Mouse (Mus musculus) thymus, adult 2 months (tissue): Measurements from ENCODE around the gene Gm28036. TPM values are rescaled to one million over a fixed set of nuclear protein-coding genes. Genes with fewer than 3 reads are reported as not detected.

Source experiments
- DNase-seq: peaks from one replicate; pipeline ENCODE4 v3.0.0; 2021
- H3K27ac ChIP-seq: fragments of 200-500 bp; 2 replicates; pipeline ENCODE4 v1.5.1; 2012; ENCODE audit warnings: low read length, control low read depth; ENCODE audit not compliant: control insufficient read depth, insufficient read depth
- H3K27me3 ChIP-seq: fragments of 200-500 bp; 2 replicates; pipeline ENCODE4 v1.6.1; 2012; ENCODE audit warnings: mild to moderate bottlenecking, low read length, moderate library complexity, mixed read lengths; ENCODE audit not compliant: control insufficient read depth, insufficient read depth
- H3K36me3 ChIP-seq: fragments of 200-500 bp; 2 replicates; pipeline ENCODE4 v1.6.1; 2012; ENCODE audit warnings: mild to moderate bottlenecking, low read length, moderate library complexity; ENCODE audit not compliant: control insufficient read depth, insufficient read depth
- H3K4me1 ChIP-seq: fragments of 200-500 bp; replicated peaks from 2 replicates; pipeline ENCODE4 v1.6.1; 2012; ENCODE audit warnings: low read length; ENCODE audit not compliant: control insufficient read depth, insufficient read depth
- H3K4me3 ChIP-seq: fragments of 200-500 bp; 2 replicates; pipeline ENCODE4 v1.5.1; 2012; ENCODE audit warnings: mild to moderate bottlenecking, low read length, control low read depth, moderate library complexity; ENCODE audit not compliant: control insufficient read depth, insufficient read depth
- CTCF ChIP-seq: fragments of 200-500 bp; IDR thresholded peaks from 2 replicates; pipeline ENCODE4 v1.5.1; 2012; ENCODE audit warnings: mild to moderate bottlenecking, control low read depth, low read length, moderate library complexity, borderline replicate concordance; ENCODE audit not compliant: control insufficient read depth, poor library complexity, insufficient read depth; ENCODE audit errors: extremely low read depth
- POLR2A ChIP-seq: fragments of 200-500 bp; IDR thresholded peaks from 2 replicates; pipeline ENCODE4 v1.6.1; 2012; ENCODE audit warnings: mild to moderate bottlenecking, low read length, control low read depth, moderate library complexity; ENCODE audit not compliant: control insufficient read depth, poor library complexity, insufficient read depth; ENCODE audit errors: extremely low read depth
- WGBS: fragments of 180-500 bp; shearing (Covaris S2); methylation state at CpG from one replicate; pipeline ENCODE4 v1.1.7; 2018; 5-methylcytosine and 5-hydroxymethylcytosine counted together
- polyA plus RNA-seq: library from polyadenylated mRNA; depleted of rRNA; stranded (reverse); fragments of >200 nt; gene quantifications from 2 replicates; pipeline ENCODE4 v1.2.3, GENCODE M21; 2012; rRNA removed

Gm28036 gene
- polyA plus RNA-seq = 7.1 and 7.5 TPM in 2 replicates

- no peak within 1 kb of the TSS for H3K4me3 ChIP-seq
- 98% methylated on average over 5 of the region's 5 CpGs for WGBS
- H3K27ac ChIP-seq = no peak within 1 kb of the TSS
- H3K36me3 ChIP-seq = peaks cover 6% of the 10 kb centered on the region
- DNase-seq = no peak
- TF ChIP-seq POLR2A (no peak), CTCF (no peak)
- H3K4me1 ChIP-seq = no peaks in the 10 kb centered on the region
- no peaks in the 10 kb centered on the region for H3K27me3 ChIP-seq
Measured at GRCm38 (mm10) chr2:156126992-156127391, at the start of gene Gm28036. TSS of gene Gm28036 (minus strand) at chr2:156127092.

- Histone ChIP-seq H3K4me1 (no peaks in the 10 kb centered on the region), H3K27ac (no peak overlapping the region), H3K27me3 (no peaks in the 10 kb centered on the region), H3K36me3 (peaks cover 100% of the 10 kb centered on the region), H3K4me3 (no peak overlapping the region)
- DNase-seq = no peak
- WGBS = 97% methylated on average over 5 of the region's 5 CpGs
- no peak for TF ChIP-seq POLR2A
- no peak for TF ChIP-seq CTCF
Measured at GRCm38 (mm10) chr2:156166557-156166956, 39.7 kb upstream of the Gm28036 start.

GRCm38 (mm10) chr2:156165478-156165877 lies 38.6 kb upstream of the Gm28036 start:
- Histone ChIP-seq H3K27me3 (no peaks in the 10 kb centered on the region), H3K27ac (no peak overlapping the region), H3K4me1 (no peaks in the 10 kb centered on the region), H3K36me3 (peaks cover 100% of the 10 kb centered on the region), H3K4me3 (no peak overlapping the region)
- no peak for DNase-seq
- 98% methylated on average over 1 of the region's 1 CpGs for WGBS
- TF ChIP-seq POLR2A (no peak), CTCF (no peak)

- no peak for DNase-seq
- no peak overlapping the region for H3K4me3 ChIP-seq
- no peaks in the 10 kb centered on the region for H3K27me3 ChIP-seq
- no peak for TF ChIP-seq CTCF
- no peak for TF ChIP-seq POLR2A
- no peaks in the 10 kb centered on the region for H3K4me1 ChIP-seq
- peaks cover 99% of the 10 kb centered on the region for H3K36me3 ChIP-seq
- no peak overlapping the region for H3K27ac ChIP-seq
Measured at GRCm38 (mm10) chr2:156151538-156151937, 24.6 kb upstream of the Gm28036 start.

- 96% methylated on average over 3 of the region's 3 CpGs for WGBS
- Histone ChIP-seq H3K27me3 (no peaks in the 10 kb centered on the region), H3K4me1 (peaks cover 3% of the 10 kb centered on the region), H3K36me3 (peaks cover 60% of the 10 kb centered on the region), H3K4me3 (no peak overlapping the region), H3K27ac (no peak overlapping the region)
- TF ChIP-seq POLR2A (no peak), CTCF (no peak)
- no peak for DNase-seq
Measured at GRCm38 (mm10) chr2:156147316-156147915, 20.5 kb upstream of the Gm28036 start.

- Histone ChIP-seq H3K27me3 (no peaks in the 10 kb centered on the region), H3K4me3 (no peak overlapping the region), H3K27ac (no peak overlapping the region), H3K4me1 (peaks cover 3% of the 10 kb centered on the region), H3K36me3 (peaks cover 51% of the 10 kb centered on the region)
- WGBS = 65% methylated on average over 5 of the region's 5 CpGs
- no peak for DNase-seq
- TF ChIP-seq POLR2A (no peak), CTCF (no peak)
Measured at GRCm38 (mm10) chr2:156146272-156146989, 19.5 kb upstream of the Gm28036 start.

GRCm38 (mm10) chr2:156145486-156146130 lies 18.7 kb upstream of the Gm28036 start:
- TF ChIP-seq POLR2A (no peak), CTCF (no peak)

More at GRCm38 (mm10) chr2:156145486-156146130, 18.7 kb upstream of the Gm28036 start:
- Histone ChIP-seq H3K27me3 (no peaks in the 10 kb centered on the region), H3K4me3 (no peak overlapping the region), H3K4me1 (peaks cover 3% of the 10 kb centered on the region), H3K36me3 (peaks cover 42% of the 10 kb centered on the region), H3K27ac (no peak overlapping the region)
- DNase-seq = no peak
- WGBS = 90% methylated on average over 11 of the region's 11 CpGs
